Mouse (Mus musculus) spleen, adult 2 months (tissue): ENCODE measurements at regions not wholly inside any gene's neighbourhood (a gene's known extent, or its start where the extent isn't known, plus 50 kb on each side); places are given as distances from the start of the nearest gene placed in this dataset.
A peak's percentile ranks its signal among the peaks of the same experiment; 100 is the strongest.

Experiments used
- CTCF ChIP-seq: fragments of 200-500 bp; IDR thresholded peaks from 2 replicates; pipeline ENCODE4 v1.5.1; 2011; ENCODE audit warnings: mild to moderate bottlenecking, inconsistent platforms; ENCODE audit not compliant: insufficient read depth, insufficient read length, insufficient replicate concordance; ENCODE audit errors: extremely low read depth
- POLR2A ChIP-seq: fragments of 200-500 bp; IDR thresholded peaks from 2 replicates; pipeline ENCODE4 v1.6.1; 2011; ENCODE audit warnings: low read depth, low read length, inconsistent platforms

DNA sequence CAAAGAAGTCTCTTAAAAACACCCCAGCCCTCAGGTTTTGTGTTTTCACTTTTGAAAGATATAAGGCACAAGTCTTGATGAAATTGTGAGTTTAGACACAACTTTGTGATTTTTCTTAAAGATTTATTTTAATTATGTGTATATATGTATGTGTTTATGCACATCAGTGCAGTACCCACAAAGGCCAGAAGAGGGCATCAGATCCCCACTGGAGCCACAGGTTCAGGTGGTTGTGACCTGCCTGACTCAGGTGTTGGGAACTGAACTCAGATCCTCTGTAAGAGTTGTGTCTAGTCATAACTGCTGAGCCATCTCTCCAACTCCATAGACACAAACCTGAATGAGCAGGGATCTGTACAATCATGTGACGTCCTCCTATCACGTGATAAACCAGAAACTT, 67.8 kb downstream of the Cd2 start:
- no peak for TF ChIP-seq POLR2A
- TF ChIP-seq CTCF, result peak; percentile 12; the same call in 1 of the 2 replicates
